Mouse (Mus musculus) lung, embryonic 14.5 days (tissue): ENCODE data around the gene Kdm4a. TPM values are rescaled to one million over a fixed set of nuclear protein-coding genes. Genes with fewer than 3 reads are reported as not detected.
A peak's percentile ranks its signal among the peaks of the same experiment; 100 is the strongest.

Experiments used
- ATAC-seq: fragments of 200-750 bp; cut with Nextera tagmentation; 2 replicates; pipeline ENCODE4 v1.8.0; 2017; ENCODE audit warnings: mild to moderate bottlenecking, moderate TSS enrichment, moderate library complexity; ENCODE audit not compliant: insufficient read depth
- DNase-seq: peaks from one replicate; pipeline ENCODE4 v3.0.0-alpha.2; 2015
- H3K27ac ChIP-seq: fragments of 300-500 bp; sonication (generic); 2 replicates; pipeline ENCODE4 v1.5.1; 2014; ENCODE audit warnings: low read depth, mild to moderate bottlenecking, moderate library complexity
- H3K27me3 ChIP-seq: fragments of 300-500 bp; sonication (generic); 2 replicates; pipeline ENCODE4 v1.6.1; 2014; ENCODE audit warnings: low read length, control low read depth; ENCODE audit not compliant: insufficient read depth
- H3K36me3 ChIP-seq: fragments of 300-500 bp; sonication (generic); 2 replicates; pipeline ENCODE4 v1.6.1; 2014; ENCODE audit warnings: control low read depth; ENCODE audit not compliant: insufficient read depth
- H3K4me1 ChIP-seq: fragments of 300-500 bp; sonication (generic); 2 replicates; pipeline ENCODE4 v1.6.1; 2014; ENCODE audit warnings: antibody characterized with exemption, control low read depth; ENCODE audit not compliant: insufficient read depth
- H3K4me2 ChIP-seq: fragments of 300-500 bp; sonication (generic); 2 replicates; pipeline ENCODE4 v1.6.1; 2014; ENCODE audit warnings: mild to moderate bottlenecking
- H3K4me3 ChIP-seq: fragments of 300-500 bp; sonication (generic); 2 replicates; pipeline ENCODE4 v1.5.1; 2014; ENCODE audit warnings: low read depth, low read length
- H3K9ac ChIP-seq: fragments of 300-500 bp; sonication (generic); 2 replicates; pipeline ENCODE4 v1.6.1; 2014
- H3K9me3 ChIP-seq: fragments of 300-500 bp; sonication (generic); 2 replicates; pipeline ENCODE4 v1.6.1; 2016; ENCODE audit warnings: low read depth, low read length, control low read depth
- CTCF ChIP-seq: IDR thresholded peaks from 2 replicates; pipeline ENCODE4 v1.5.1; 2016; ENCODE audit warnings: antibody characterized with exemption, low read depth
- WGBS: fragments of 180-500 bp; shearing (Covaris S2); extraction: QIAGEN DNeasy Blood & Tissue Kit; methylation state at CpG from one replicate; pipeline ENCODE4 v1.1.7; 2014; 5-methylcytosine and 5-hydroxymethylcytosine counted together
- polyA plus RNA-seq: library from polyadenylated mRNA; unstranded; fragments of >200 nt; fragmentation: Nextera tagmentation; extraction: Ambion mirVana; gene quantifications from 2 replicates; pipeline ENCODE4 v1.2.1, GENCODE M21; 2014

Kdm4a gene
- polyA plus RNA-seq, 1 experiment from 2014 or later = 45.0 TPM

GRCm38 (mm10) chr4:118112601-118113000, 67.2 kb downstream of the Kdm4a start:
- 63% methylated on average over 12 of the region's 12 CpGs for WGBS
- no peak for ATAC-seq
- no peaks in the 10 kb centered on the region for H3K27me3 ChIP-seq
- no peak for DNase-seq
- H3K4me3 ChIP-seq = no peak overlapping the region
- peaks cover 11% of the 10 kb centered on the region; the same call in 1 of the 2 replicates for H3K4me1 ChIP-seq
- no peak overlapping the region for H3K4me2 ChIP-seq
- no peaks in the 10 kb centered on the region for H3K36me3 ChIP-seq
- H3K27ac ChIP-seq = no peak overlapping the region
- no peak for TF ChIP-seq CTCF
- no peaks in the 10 kb centered on the region for H3K9me3 ChIP-seq
- no peak overlapping the region; the same call in 1 of the 2 replicates for H3K9ac ChIP-seq

- Histone ChIP-seq H3K4me2 (no peak overlapping the region), H3K9ac (no peak overlapping the region), H3K36me3 (no peaks in the 10 kb centered on the region), H3K27me3 (no peaks in the 10 kb centered on the region), H3K4me1 (peaks cover 11% of the 10 kb centered on the region; the same call in 1 of the 2 replicates), H3K9me3 (no peaks in the 10 kb centered on the region), H3K4me3 (no peak overlapping the region), H3K27ac (peak overlapping the region; percentile 39)
- 58% methylated on average over 13 of the region's 13 CpGs for WGBS
- no peak for TF ChIP-seq CTCF
- no peak for ATAC-seq
- DNase-seq = no peak
Observed at GRCm38 (mm10) chr4:118109649-118110048, 70.2 kb downstream of the Kdm4a start.

- DNase-seq (peak; percentile 85), ATAC-seq (peak; percentile 93)
- no peak for TF ChIP-seq CTCF
- peak overlapping the region; percentile 39 for H3K27ac ChIP-seq
- no peaks in the 10 kb centered on the region for H3K9me3 ChIP-seq
- H3K9ac ChIP-seq = no peak overlapping the region
- no peaks in the 10 kb centered on the region for H3K27me3 ChIP-seq
- no peak overlapping the region for H3K4me3 ChIP-seq
- WGBS = 17% methylated on average over 7 of the region's 7 CpGs
- peaks cover 11% of the 10 kb centered on the region; the same call in 1 of the 2 replicates for H3K4me1 ChIP-seq
- no peaks in the 10 kb centered on the region for H3K36me3 ChIP-seq
- H3K4me2 ChIP-seq = peak overlapping the region; percentile 37
Observed at GRCm38 (mm10) chr4:118108779-118109178, 71.1 kb downstream of the Kdm4a start.

- Histone ChIP-seq H3K9me3 (no peaks in the 10 kb centered on the region), H3K4me1 (peaks cover 11% of the 10 kb centered on the region; the same call in 1 of the 2 replicates)
- no peak for ATAC-seq
Observed at GRCm38 (mm10) chr4:118105256-118106053, 74.4 kb downstream of the Kdm4a start.

DNA sequence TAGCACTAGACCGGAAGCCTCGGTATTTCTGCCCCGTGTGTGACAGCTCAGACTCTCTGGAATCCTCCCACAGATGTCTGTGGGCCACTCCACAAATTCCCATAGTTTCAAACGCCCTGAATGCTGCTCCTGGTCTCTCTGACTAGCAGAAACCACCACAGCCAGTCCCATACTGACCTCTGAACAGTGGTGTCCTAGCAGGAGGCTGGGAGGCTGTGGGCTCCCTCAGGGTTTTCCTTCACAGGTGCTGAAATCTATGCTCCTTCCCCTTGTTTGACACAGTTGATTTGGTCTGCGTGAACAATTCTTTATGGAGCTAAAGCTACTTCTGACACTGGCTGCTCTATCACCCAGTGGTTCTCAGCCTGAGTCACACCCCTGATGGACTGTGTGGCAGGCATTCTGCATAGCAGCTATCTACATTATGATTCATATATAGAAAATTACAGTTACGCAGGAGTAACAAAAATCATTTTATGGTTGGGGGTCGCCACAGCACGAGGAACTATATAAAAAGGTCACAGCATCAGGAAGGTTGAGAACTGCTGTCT, 76.5 kb downstream of the Kdm4a start:
- Histone ChIP-seq H3K4me3 (no peak overlapping the region), H3K36me3 (no peaks in the 10 kb centered on the region), H3K4me1 (no peaks in the 10 kb centered on the region), H3K4me2 (no peak overlapping the region), H3K9ac (no peak overlapping the region), H3K27me3 (no peaks in the 10 kb centered on the region), H3K27ac (no peak overlapping the region), H3K9me3 (no peaks in the 10 kb centered on the region)
- WGBS = 73% methylated on average over 8 of the region's 8 CpGs
- no peak for DNase-seq
- TF ChIP-seq CTCF = no peak
- ATAC-seq = no peak

More at GRCm38 (mm10) chr4:118105256-118106053, 74.4 kb downstream of the Kdm4a start:
- H3K4me3 ChIP-seq = no peak overlapping the region
- H3K36me3 ChIP-seq = no peaks in the 10 kb centered on the region
- H3K27ac ChIP-seq = no peak overlapping the region
- no peak overlapping the region for H3K9ac ChIP-seq
- no peak overlapping the region for H3K4me2 ChIP-seq
- peak; percentile 74 for DNase-seq
- H3K27me3 ChIP-seq = no peaks in the 10 kb centered on the region
- TF ChIP-seq CTCF = no peak
- 84% methylated on average over 3 of the region's 3 CpGs for WGBS

DNA sequence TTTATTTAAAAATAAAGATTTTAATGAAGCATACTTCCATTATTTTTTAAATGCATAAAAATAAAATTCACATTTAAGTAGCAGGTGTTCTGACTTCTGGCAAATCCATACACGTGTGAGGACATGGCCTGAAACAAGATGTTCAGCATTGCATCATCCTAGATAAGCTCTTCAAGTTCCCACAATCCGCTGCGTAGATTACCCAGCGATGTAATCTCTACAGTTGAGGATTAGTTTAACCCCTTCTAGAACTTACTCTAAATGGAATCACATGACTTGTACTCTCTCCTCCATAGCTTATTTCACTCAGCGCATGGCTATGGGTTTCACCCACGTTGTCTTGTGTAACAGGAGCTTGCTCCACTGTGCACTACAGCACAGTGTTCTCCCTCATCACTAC, 78.3 kb downstream of the Kdm4a start:
- Histone ChIP-seq H3K9ac (no peak overlapping the region), H3K4me2 (no peak overlapping the region), H3K36me3 (no peaks in the 10 kb centered on the region), H3K27ac (no peak overlapping the region), H3K9me3 (no peaks in the 10 kb centered on the region), H3K4me1 (no peaks in the 10 kb centered on the region), H3K27me3 (no peaks in the 10 kb centered on the region), H3K4me3 (no peak overlapping the region)
- WGBS = 68% methylated on average over 6 of the region's 6 CpGs
- ATAC-seq = no peak
- no peak for TF ChIP-seq CTCF
- no peak for DNase-seq

DNA sequence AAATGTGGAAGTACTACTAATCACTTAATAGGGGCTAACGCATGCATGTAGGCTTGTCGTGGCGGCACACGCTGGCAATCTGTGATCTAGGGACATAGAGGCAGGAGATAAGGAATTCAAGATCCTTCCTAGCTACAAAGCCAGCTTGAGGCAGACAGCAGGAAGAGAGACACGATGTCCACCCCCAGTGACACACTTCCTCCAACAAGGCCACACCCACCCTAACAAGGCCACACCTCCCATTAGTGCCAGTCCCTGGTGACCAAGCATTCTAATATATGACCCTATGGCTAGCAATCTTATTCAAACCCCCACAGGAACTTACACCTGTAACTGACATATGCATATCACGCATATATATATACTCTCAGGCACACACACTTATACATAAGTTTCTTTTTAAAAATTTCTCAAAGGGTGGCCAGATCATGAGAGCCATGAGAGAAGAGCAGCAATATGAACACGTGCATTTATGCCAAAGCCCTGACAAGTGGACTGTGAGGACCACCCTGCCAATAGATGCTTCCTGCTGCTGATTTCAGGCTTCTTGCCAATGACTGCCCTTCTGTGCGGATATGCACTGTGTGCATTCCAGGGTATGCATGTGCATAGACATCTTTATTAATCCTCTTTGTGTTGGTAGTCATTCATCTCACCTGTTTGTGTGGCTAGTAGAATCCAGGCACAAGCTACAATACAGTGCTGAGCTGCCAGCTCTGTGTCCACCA, 80.0 kb downstream of the Kdm4a start:
- Histone ChIP-seq H3K27me3 (no peaks in the 10 kb centered on the region), H3K4me3 (no peak overlapping the region), H3K4me2 (no peak overlapping the region), H3K36me3 (0 out of 2 replicates have a peak, but pooled peaks cover 2% of the 10 kb centered on the region), H3K27ac (no peak overlapping the region), H3K4me1 (no peaks in the 10 kb centered on the region), H3K9ac (no peak overlapping the region), H3K9me3 (no peaks in the 10 kb centered on the region)
- WGBS = 82% methylated on average over 8 of the region's 8 CpGs
- ATAC-seq = no peak
- DNase-seq = no peak
- no peak for TF ChIP-seq CTCF
